Mouse (Mus musculus): ENCODE data around the gene Inpp5f.
A peak's percentile ranks its signal among the peaks of the same experiment; 100 is the strongest.
"Not testable (repeated sequence)": the region's sequence is repeated elsewhere in the genome, so short reads cannot be mapped to it uniquely, and the experiment has no call there.

The Inpp5f gene

GRCm38 (mm10) chr7:128592118-128592935 lies 18.8 kb upstream of the Inpp5f start:
- DNase-seq (ENCODE audit: extremely low read depth, insufficient read length, low spot score) = no peak

- DNase-seq (ENCODE audit: extremely low read depth, insufficient read length, low spot score) = no peak
Measured at GRCm38 (mm10) chr7:128592936-128593241, 18.2 kb upstream of the Inpp5f start.

GRCm38 (mm10) chr7:128596274-128596673 lies 14.9 kb upstream of the Inpp5f start:
- DNase-seq (ENCODE audit: extremely low read depth, insufficient read length, low spot score) = no peak

GRCm38 (mm10) chr7:128599072-128599471 lies 12.1 kb upstream of the Inpp5f start:
- no peak for DNase-seq (ENCODE audit: extremely low read depth, insufficient read length, low spot score)

GRCm38 (mm10) chr7:128601826-128602225 lies 9.3 kb upstream of the Inpp5f start:
- no peak for DNase-seq (ENCODE audit: extremely low read depth, insufficient read length, low spot score)

- not testable (repeated sequence) for DNase-seq (ENCODE audit: extremely low read depth, insufficient read length, low spot score)
Measured at GRCm38 (mm10) chr7:128609936-128610335, 1.2 kb upstream of the Inpp5f start.

GRCm38 (mm10) chr7:128610490-128610889 lies 638 bp upstream of the Inpp5f start:
- DNase-seq (ENCODE audit: extremely low read depth, insufficient read length, low spot score) = no peak

GRCm38 (mm10) chr7:128611799-128612411 lies 777 bp downstream of the Inpp5f start:
- no peak for DNase-seq (ENCODE audit: extremely low read depth, insufficient read length, low spot score)

- DNase-seq (ENCODE audit: extremely low read depth, insufficient read length, low spot score) = no peak
Measured at GRCm38 (mm10) chr7:128612521-128613181, 1.5 kb downstream of the Inpp5f start.

GRCm38 (mm10) chr7:128613578-128613977 lies 2.5 kb downstream of the Inpp5f start:
- DNase-seq (ENCODE audit: extremely low read depth, insufficient read length, low spot score) = no peak

GRCm38 (mm10) chr7:128617587-128617986 lies 6.5 kb downstream of the Inpp5f start:
- no peak for DNase-seq (ENCODE audit: extremely low read depth, insufficient read length, low spot score)

- no peak for DNase-seq (ENCODE audit: extremely low read depth, insufficient read length, low spot score)
Measured at GRCm38 (mm10) chr7:128620178-128620577, 9.1 kb downstream of the Inpp5f start.

GRCm38 (mm10) chr7:128622266-128622961 lies 11.3 kb downstream of the Inpp5f start:
- peak; percentile 46 for DNase-seq (ENCODE audit: extremely low read depth, insufficient read length, low spot score)

GRCm38 (mm10) chr7:128622994-128623393 lies 11.9 kb downstream of the Inpp5f start:
- DNase-seq (ENCODE audit: extremely low read depth, insufficient read length, low spot score) = no peak

- DNase-seq (ENCODE audit: extremely low read depth, insufficient read length, low spot score) = no peak
Measured at GRCm38 (mm10) chr7:128625382-128625781, 14.3 kb downstream of the Inpp5f start.

GRCm38 (mm10) chr7:128626601-128627000 lies 15.5 kb downstream of the Inpp5f start:
- DNase-seq (ENCODE audit: extremely low read depth, insufficient read length, low spot score) = no peak

- no peak for DNase-seq (ENCODE audit: extremely low read depth, insufficient read length, low spot score)
Measured at GRCm38 (mm10) chr7:128627251-128627650, 16.1 kb downstream of the Inpp5f start.

- no peak for DNase-seq (ENCODE audit: extremely low read depth, insufficient read length, low spot score)
Measured at GRCm38 (mm10) chr7:128627723-128628122, 16.6 kb downstream of the Inpp5f start.

- no peak for DNase-seq (ENCODE audit: extremely low read depth, insufficient read length, low spot score)
Measured at GRCm38 (mm10) chr7:128633156-128633555, 22.0 kb downstream of the Inpp5f start.

- no peak for DNase-seq (ENCODE audit: extremely low read depth, insufficient read length, low spot score)
Measured at GRCm38 (mm10) chr7:128639925-128640485, 28.9 kb downstream of the Inpp5f start.

GRCm38 (mm10) chr7:128641571-128641970 lies 30.4 kb downstream of the Inpp5f start:
- no peak for DNase-seq (ENCODE audit: extremely low read depth, insufficient read length, low spot score)
